Mouse (Mus musculus) thymus, postnatal 14 days (tissue): ENCODE results near the gene Odc1.

Source experiments
- DNase-seq: peaks from one replicate; pipeline ENCODE4 v3.0.0; 2021

The Odc1 gene

GRCm38 (mm10) chr12:17588906-17589612 is 44.5 kb downstream of the Odc1 start:
- no peak for DNase-seq

DNA sequence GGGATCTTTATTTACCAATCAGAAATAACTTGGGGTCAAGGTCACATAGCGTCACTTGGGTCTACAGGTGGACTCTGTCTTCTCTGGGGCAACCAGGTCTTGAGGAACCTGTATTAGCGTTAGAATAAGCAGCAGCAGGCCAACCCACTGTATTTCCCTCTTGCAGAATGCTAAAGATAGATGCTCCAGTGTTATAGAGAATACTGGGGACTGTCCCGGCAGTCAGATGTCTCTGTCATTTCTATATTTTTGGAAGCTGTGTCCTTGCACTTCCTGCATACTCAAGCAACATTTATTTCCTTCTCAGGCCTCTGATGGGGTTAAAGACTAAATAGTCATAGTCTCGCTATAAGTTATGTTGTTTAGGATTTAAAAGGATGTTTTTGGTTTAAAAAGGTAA is 46.7 kb downstream of the Odc1 start:
- DNase-seq: no peak

GRCm38 (mm10) chr12:17593956-17594355 is 49.4 kb downstream of the Odc1 start:
- DNase-seq: no peak

GRCm38 (mm10) chr12:17594701-17595100 is 50.1 kb downstream of the Odc1 start:
- no peak for DNase-seq

DNA sequence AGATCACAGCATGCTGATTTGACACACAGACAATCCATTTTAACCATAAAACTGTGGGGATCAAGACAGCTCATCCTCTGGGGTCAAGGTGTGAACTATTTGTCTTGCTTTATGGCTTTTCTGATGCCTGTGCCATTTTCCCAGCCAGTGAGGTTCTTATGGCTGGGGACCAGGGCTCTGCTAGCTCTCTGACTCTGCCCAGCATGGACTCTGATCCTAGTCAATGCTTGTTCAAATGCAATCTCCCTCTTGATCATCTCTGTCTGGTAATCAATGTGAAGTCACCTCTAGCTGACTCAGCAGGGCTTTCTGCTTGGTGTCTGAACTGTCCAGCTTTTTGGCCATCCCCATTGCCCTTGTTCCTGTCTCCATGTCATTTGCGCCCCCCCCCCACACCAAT is 50.6 kb downstream of the Odc1 start:
- no peak for DNase-seq
